Mouse (Mus musculus): Measurements from ENCODE around the gene Zfr2.

Gene Zfr2

DNA sequence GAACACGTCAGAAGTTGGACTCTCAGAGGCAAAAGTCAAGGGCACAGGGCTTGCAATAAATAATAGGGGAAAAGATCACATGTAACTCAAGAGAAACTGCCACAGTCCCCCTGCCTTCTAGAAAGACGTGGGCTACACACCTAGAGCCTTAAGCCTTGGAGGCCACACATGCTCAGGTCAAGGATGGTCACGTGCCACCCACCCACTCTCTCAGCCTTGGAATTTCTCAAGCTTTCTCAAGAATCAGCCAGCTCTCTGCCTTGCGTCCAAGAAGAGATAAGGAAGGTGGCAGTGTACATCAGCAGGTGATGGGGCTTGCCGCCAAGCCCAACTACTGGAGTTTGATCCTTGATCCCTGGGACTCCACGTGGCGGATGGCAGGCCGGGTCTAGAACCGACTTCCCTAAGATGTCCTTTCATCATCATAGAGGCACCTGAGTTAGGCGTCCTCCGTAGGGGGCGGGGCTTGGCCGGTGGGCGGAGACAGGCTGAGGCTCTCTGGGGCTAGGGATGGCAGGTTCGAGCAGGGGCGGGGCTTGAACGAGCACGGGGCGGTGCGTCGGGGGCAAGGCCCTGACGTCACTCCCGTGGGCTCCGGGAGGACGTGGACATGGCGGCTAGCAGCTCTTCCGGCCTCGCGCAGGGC lies at the start of gene Zfr2:
Gene Zfr2, plus strand, starts transcription at position 576 of the 646 bp plus-strand sequence.
- DNase-seq (ENCODE audit: low spot score), result peak; percentile 87

DNA sequence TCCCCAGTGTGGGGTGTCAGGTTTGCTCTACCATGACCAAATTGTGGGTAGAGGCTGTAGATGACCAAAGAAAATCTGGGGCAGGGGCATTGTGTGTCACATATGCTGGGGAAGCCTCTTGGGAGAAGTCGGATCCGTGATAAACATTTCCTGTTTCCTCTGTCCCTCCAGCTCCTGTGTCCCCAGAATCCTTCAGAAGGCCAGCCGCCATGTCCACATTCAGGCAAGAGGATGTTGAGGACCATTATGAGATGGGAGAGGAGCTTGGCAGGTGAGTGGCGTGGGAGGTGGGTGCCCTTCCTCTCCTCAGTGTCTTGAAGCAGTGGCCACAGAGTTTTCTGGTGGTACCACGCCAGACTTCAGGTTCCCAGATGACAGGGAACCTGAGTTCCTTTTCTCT lies 49.1 kb upstream of the Zfr2 start, which contains the start of gene 4930442H23Rik:
Gene 4930442H23Rik, minus strand, starts transcription at position 45 of the 400 bp plus-strand sequence.
- no peak for DNase-seq (ENCODE audit: low spot score)

DNA sequence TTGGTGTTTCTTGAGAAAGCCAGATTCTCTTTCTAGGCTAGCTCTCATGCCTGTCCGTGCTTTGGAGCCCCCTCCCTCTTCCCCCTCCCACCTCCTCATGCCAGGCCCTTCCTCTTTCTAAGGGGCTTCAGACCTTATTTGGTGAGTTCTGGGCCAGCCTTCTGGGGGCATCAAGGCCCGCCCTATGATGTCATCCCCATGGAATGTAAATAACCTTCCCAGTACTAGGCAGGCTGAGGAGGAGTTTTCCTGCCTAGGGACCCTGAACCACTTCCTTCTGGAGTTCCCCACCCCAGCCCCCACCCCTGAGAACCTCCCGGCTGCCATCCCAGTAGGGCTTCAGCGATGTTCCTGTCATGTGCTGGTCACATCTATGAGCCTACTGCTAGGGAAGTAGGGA lies 48.2 kb upstream of the Zfr2 start:
- DNase-seq (ENCODE audit: low spot score), result no peak

- DNase-seq (ENCODE audit: low spot score), result no peak
These were observed 45.8 kb upstream of the Zfr2 start for GRCm38 (mm10) chr10:81187161-81187560.

GRCm38 (mm10) chr10:81189821-81190220 lies 43.1 kb upstream of the Zfr2 start:
- no peak for DNase-seq (ENCODE audit: low spot score)

- DNase-seq (ENCODE audit: low spot score), result no peak
These were observed 42.6 kb upstream of the Zfr2 start for GRCm38 (mm10) chr10:81190236-81190911.

DNA sequence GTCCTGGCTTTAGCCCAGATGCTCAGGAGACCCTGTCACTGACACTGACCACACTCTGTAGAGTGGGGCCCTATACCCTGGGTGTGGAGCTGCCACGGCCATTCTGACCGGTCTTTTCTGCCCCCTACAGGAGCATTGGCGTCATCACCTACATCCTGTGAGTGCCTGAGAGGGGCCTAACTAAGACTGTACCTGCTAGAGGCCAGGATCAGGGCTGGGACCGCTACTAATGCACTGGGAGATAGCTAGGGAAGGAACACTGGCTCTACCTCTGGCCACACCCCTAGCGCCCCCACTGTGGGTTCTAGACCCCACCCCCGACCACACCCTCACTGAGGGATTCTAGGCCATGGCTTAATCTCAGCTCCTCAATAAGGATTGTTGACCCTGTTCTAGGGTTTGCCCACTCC lies 42.0 kb upstream of the Zfr2 start:
- DNase-seq (ENCODE audit: low spot score), result no peak

DNA sequence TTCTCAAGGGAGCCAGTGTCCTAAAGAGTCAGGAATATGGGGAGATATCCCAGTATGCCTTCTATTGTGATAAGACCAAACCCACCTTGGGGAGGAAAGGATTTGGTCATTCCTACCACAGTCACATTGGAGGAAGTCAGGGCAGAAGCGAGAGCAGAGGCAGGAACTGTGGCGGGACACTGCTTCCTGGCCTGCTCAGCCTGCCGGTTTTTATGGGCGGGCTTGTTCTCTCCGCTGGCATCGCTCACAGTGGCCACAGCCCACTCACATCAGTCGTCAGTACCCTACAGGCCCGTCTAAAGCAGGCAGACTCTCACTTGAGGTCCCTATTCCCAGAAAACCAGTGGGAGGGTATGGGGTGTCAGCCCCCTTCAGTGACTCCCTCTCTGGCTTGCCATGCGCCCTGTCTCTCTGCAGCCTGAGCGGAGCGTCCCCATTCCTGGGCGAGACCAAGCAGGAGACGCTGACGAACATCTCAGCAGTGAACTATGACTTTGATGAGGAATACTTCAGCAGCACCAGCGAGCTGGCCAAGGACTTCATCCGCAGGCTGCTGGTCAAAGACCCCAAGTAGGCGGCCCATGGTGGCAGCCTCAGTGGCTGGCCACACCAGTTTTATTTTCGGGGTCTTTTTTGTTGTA lies 41.5 kb upstream of the Zfr2 start:
- DNase-seq (ENCODE audit: low spot score), result no peak

DNA sequence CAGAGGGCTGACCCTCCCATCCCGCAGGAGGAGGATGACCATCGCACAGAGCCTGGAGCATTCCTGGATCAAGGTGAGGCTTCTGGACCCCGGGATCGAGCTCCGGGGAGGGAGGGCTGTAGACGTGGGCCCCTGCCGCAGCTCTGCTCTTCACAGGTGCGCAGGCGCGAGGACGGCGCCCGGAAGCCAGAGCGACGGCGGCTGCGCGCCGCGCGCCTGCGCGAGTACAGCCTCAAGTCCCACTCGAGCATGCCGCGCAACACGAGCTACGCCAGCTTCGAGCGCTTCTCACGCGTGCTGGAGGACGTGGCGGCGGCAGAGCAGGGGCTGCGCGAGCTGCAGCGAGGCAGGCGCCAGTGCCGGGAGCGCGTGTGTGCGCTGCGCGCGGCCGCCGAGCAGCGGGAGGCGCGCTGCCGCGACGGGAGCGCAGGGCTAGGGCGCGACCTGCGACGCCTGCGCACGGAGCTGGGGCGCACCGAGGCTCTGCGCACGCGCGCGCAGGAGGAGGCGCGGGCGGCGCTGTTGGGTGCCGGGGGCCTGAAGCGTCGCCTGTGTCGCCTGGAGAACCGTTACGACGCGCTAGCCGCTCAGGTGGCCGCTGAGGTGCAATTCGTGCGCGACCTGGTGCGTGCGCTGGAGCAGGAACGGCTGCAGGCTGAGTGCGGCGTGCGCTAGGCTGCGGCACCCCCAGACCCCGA lies 40.5 kb upstream of the Zfr2 start:
- DNase-seq (ENCODE audit: low spot score), result no peak

DNA sequence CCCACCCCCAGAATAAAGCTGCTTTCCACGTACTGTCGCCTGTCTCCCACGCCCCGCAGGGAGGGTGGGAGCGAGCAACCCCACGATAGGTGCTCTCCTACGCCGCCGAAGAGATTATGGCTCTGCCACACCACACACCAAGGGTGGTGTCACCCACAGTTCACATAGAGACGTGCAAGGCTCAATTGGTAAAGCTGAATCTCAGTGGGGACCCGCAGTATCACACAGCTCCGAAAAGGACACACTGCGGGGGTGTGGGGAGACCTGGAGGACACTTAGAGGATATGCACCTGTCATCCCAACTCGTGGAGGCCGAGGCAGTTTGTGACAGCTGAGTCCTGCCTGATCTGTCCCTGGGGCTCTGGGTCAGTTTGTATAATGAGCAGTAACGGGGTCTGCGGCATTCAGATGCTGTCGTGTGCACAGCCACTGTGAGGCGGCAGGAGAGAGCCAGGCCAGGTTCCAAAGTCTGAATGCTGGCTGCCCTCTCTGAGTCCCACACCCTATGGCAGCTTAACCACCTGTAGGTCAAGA lies 39.9 kb upstream of the Zfr2 start:
- DNase-seq (ENCODE audit: low spot score), result no peak

GRCm38 (mm10) chr10:81193991-81194774 lies 38.8 kb upstream of the Zfr2 start:
- DNase-seq (ENCODE audit: low spot score), result no peak

GRCm38 (mm10) chr10:81195300-81195699 lies 37.7 kb upstream of the Zfr2 start:
- no peak for DNase-seq (ENCODE audit: low spot score)

DNA sequence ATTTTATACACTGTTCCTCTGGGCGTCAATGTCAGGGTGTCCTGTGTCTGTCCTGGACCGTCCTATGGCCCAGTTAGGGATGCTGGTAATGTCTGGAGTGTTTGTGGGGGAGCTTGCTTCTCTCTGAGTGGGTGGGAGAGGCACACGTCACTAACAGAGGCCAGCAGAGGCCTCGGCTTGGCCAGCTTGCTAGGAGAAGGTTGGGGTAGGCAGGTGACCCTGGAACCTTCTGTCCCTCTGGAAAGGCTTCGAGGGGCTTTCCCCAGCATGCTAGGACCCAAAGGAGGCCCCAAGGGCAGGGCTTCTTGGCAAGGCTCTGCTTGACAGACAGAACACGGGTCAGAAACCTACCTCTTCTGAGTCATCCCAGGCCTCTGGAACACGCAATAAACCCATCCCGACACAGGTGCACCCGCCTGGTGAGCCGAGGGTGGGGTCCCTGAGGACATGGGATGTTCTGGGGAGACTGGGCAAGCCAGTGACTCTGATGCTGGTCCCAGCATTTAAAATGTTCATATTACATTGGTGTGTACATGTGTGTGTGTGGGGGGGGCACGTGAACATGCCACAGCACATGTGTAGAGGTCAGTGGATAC lies 36.4 kb upstream of the Zfr2 start:
- no peak for DNase-seq (ENCODE audit: low spot score)

- DNase-seq (ENCODE audit: low spot score), result no peak
These were observed 35.6 kb upstream of the Zfr2 start for GRCm38 (mm10) chr10:81197305-81197704.

- no peak for DNase-seq (ENCODE audit: low spot score)
These were observed 34.7 kb upstream of the Zfr2 start for GRCm38 (mm10) chr10:81198230-81198629.

- DNase-seq (ENCODE audit: low spot score), result no peak
These were observed 34.0 kb upstream of the Zfr2 start for GRCm38 (mm10) chr10:81198990-81199389.

DNA sequence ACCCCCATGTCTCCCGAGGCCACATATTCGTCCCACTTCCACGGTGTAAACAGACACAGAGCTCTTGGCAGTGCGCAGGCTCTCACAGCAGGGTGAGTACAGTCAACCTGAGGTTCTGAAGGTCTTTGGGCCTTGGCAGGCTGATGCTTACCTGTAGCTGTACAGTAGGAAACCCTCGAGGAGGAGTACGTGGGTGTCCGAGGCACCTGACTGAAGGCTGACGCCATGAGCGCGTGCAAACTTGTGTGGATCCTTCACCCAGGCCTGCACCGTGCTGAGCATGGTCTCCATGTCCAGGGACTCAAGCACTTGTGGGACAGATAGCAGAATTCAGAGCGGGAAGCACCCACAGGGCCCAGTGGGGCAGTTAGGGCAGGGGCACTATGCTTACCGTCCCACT lies 32.8 kb upstream of the Zfr2 start:
- DNase-seq (ENCODE audit: low spot score), result no peak

- no peak for DNase-seq (ENCODE audit: low spot score)
These were observed 32.2 kb upstream of the Zfr2 start for GRCm38 (mm10) chr10:81200605-81201287.

GRCm38 (mm10) chr10:81201807-81202758 lies 30.9 kb upstream of the Zfr2 start, which contains the start of gene Nmrk2:
TSS of gene Nmrk2 (minus strand) at chr10:81202051.
- DNase-seq (ENCODE audit: low spot score), result no peak

Data from ovary, postnatal 14 days (tissue).